Mouse (Mus musculus): ENCODE data around the gene Lonp1.
A peak's percentile ranks its signal among the peaks of the same experiment; 100 is the strongest.
"Not testable (repeated sequence)": the region's sequence is repeated elsewhere in the genome, so short reads cannot be mapped to it uniquely, and the experiment has no call there.

The Lonp1 gene

GRCm38 (mm10) chr17:56626754-56627470 is at the start of gene Lonp1:
Gene Lonp1 (minus strand): TSS chr17:56626887.
- DNase-seq, result peak; percentile 99

- no peak for DNase-seq
These were observed 47.1 kb upstream of the Lonp1 start for GRCm38 (mm10) chr17:56673647-56674416.

GRCm38 (mm10) chr17:56672941-56673646 is 46.4 kb upstream of the Lonp1 start, which contains the start of gene Ranbp3:
Gene Ranbp3 (plus strand): TSS chr17:56673294.
- peak; percentile 99 for DNase-seq

GRCm38 (mm10) chr17:56669766-56670165 is 43.1 kb upstream of the Lonp1 start:
- no peak for DNase-seq

- peak; percentile 93 for DNase-seq
These were observed 41.9 kb upstream of the Lonp1 start for GRCm38 (mm10) chr17:56668384-56669144.

GRCm38 (mm10) chr17:56667591-56667990 is 40.9 kb upstream of the Lonp1 start:
- no peak for DNase-seq

- DNase-seq, result no peak
These were observed 39.7 kb upstream of the Lonp1 start for GRCm38 (mm10) chr17:56666384-56666783.

- no peak for DNase-seq
These were observed 37.6 kb upstream of the Lonp1 start for GRCm38 (mm10) chr17:56664333-56664732.

GRCm38 (mm10) chr17:56663659-56664058 is 37.0 kb upstream of the Lonp1 start:
- no peak for DNase-seq

- no peak for DNase-seq
These were observed 29.5 kb upstream of the Lonp1 start for GRCm38 (mm10) chr17:56656171-56656570.

- no peak for DNase-seq
These were observed 28.6 kb upstream of the Lonp1 start for GRCm38 (mm10) chr17:56655311-56655710.

- DNase-seq, result no peak
These were observed 28.1 kb upstream of the Lonp1 start for GRCm38 (mm10) chr17:56654771-56655170.

GRCm38 (mm10) chr17:56651801-56652200 is 25.1 kb upstream of the Lonp1 start:
- peak; percentile 53 for DNase-seq

- no peak for DNase-seq
These were observed 20.9 kb upstream of the Lonp1 start for GRCm38 (mm10) chr17:56647546-56647945.

GRCm38 (mm10) chr17:56643237-56643636 is 16.6 kb upstream of the Lonp1 start:
- DNase-seq, result no peak

GRCm38 (mm10) chr17:56634023-56634422 is 7.3 kb upstream of the Lonp1 start:
- no peak for DNase-seq

- no peak for DNase-seq
These were observed 5.1 kb upstream of the Lonp1 start for GRCm38 (mm10) chr17:56631807-56632206.

- not testable (repeated sequence) for DNase-seq
These were observed 3.4 kb upstream of the Lonp1 start for GRCm38 (mm10) chr17:56629800-56630781.

GRCm38 (mm10) chr17:56627530-56628277 is 1.0 kb upstream of the Lonp1 start, which contains the start of gene Catsperd:
Gene Catsperd (plus strand): TSS chr17:56628143.
- DNase-seq, result peak; percentile 64

GRCm38 (mm10) chr17:56626260-56626659 is 427 bp downstream of the Lonp1 start:
- no peak for DNase-seq

- DNase-seq, result no peak
These were observed 1.2 kb downstream of the Lonp1 start for GRCm38 (mm10) chr17:56625495-56625894.
